Mouse (Mus musculus): ENCODE results near the gene Mrpl37.

Gene Mrpl37

GRCm38 (mm10) chr4:107064394-107065098 lies 2.1 kb downstream of the Mrpl37 start:
- no peak for DNase-seq

- DNase-seq = no peak
These were observed 3.5 kb downstream of the Mrpl37 start for GRCm38 (mm10) chr4:107063214-107063613.

GRCm38 (mm10) chr4:107061560-107061959 lies 5.1 kb downstream of the Mrpl37 start:
- no peak for DNase-seq

- peak in 1 of 2 experiments; percentile 16 for DNase-seq
These were observed 7.9 kb downstream of the Mrpl37 start for GRCm38 (mm10) chr4:107058781-107059180.

GRCm38 (mm10) chr4:107058346-107058745 lies 8.3 kb downstream of the Mrpl37 start:
- DNase-seq = peak; percentile 38 to 51

- DNase-seq = peak in 1 of 2 experiments; percentile 12
These were observed 10.6 kb downstream of the Mrpl37 start for GRCm38 (mm10) chr4:107056088-107056487.

- no peak for DNase-seq
These were observed 13.6 kb downstream of the Mrpl37 start for GRCm38 (mm10) chr4:107052962-107053553.

GRCm38 (mm10) chr4:107051889-107052288 lies 14.8 kb downstream of the Mrpl37 start:
- DNase-seq = no peak

GRCm38 (mm10) chr4:107048568-107049162 lies 18.0 kb downstream of the Mrpl37 start:
- DNase-seq = no peak

GRCm38 (mm10) chr4:107047806-107048205 lies 18.9 kb downstream of the Mrpl37 start:
- no peak for DNase-seq

- DNase-seq = no peak
These were observed 21.5 kb downstream of the Mrpl37 start for GRCm38 (mm10) chr4:107045188-107045587.

- no peak for DNase-seq
These were observed 24.4 kb downstream of the Mrpl37 start for GRCm38 (mm10) chr4:107042304-107042703.

- no peak for DNase-seq
These were observed 27.4 kb downstream of the Mrpl37 start for GRCm38 (mm10) chr4:107039270-107039669.

GRCm38 (mm10) chr4:107038303-107038702 lies 28.4 kb downstream of the Mrpl37 start:
- DNase-seq = no peak

GRCm38 (mm10) chr4:107036985-107037384 lies 29.7 kb downstream of the Mrpl37 start:
- no peak for DNase-seq

- DNase-seq = no peak
These were observed 31.0 kb downstream of the Mrpl37 start for GRCm38 (mm10) chr4:107035689-107036088.

- DNase-seq = no peak
These were observed 40.2 kb downstream of the Mrpl37 start for GRCm38 (mm10) chr4:107026451-107026850.

- no peak for DNase-seq
These were observed 41.3 kb downstream of the Mrpl37 start for GRCm38 (mm10) chr4:107025369-107025768.

- no peak for DNase-seq
These were observed 41.8 kb downstream of the Mrpl37 start for GRCm38 (mm10) chr4:107024899-107025298.

GRCm38 (mm10) chr4:107021464-107021863 lies 45.2 kb downstream of the Mrpl37 start:
- no peak for DNase-seq

GRCm38 (mm10) chr4:107020287-107021000 lies 46.2 kb downstream of the Mrpl37 start:
- DNase-seq = peak in 1 of 2 experiments; percentile 53

- peak; percentile 48 to 63 for DNase-seq
These were observed 47.6 kb downstream of the Mrpl37 start for GRCm38 (mm10) chr4:107019027-107019426.

- no peak for DNase-seq
These were observed 48.1 kb downstream of the Mrpl37 start for GRCm38 (mm10) chr4:107018521-107018920.
